Mouse (Mus musculus) cerebellum, adult 9-11 months (tissue): Measurements from ENCODE around the gene Gm45623.

ENCODE experiments used
- DNase-seq: peaks from one replicate; pipeline ENCODE4 v3.0.0; 2022

The Gm45623 gene

GRCm38 (mm10) chr13:56753192-56753951 lies at the start of gene Gm45623:
Gm45623 (minus strand) TSS chr13:56753827.
- DNase-seq: no peak

DNA sequence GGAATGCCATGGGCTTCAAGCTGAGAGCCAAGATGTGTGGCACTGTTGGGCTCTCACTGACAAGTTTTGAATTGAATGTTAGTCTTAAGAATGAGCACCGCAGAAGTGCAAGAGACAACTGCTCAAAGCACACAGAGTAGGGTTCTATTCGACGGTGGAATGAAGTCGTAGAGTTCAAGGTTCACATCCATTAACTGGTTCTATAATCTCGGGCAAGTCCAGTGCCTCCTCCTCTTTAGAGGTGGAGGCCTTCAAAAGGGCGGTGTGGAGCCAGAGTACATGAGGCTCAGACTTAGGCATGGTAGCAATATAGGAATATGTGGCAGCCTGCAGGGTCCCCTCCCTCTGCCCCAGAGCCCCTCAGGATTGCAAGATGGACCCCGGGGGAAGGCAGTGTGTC lies 43.8 kb upstream of the Gm45623 start:
- DNase-seq: no peak

DNA sequence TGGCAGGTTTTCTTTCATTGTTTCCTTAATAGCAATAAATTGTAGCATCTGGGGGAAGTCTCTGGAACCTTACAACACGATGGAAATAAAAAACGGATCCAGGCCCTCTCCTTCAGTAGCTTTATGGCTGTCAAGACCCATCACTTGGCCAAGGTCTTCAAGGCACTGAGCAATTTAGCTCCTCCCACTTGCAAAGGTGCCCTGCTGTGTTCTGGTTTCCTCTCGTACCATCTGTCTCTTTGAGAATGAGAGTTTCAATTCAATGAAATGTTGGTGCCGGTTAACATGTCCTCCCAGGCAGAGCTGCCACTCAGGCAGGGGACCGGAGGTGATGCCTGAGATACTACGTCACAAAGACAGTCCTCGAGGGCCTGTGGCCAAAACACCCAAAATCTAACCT lies 41.9 kb upstream of the Gm45623 start:
- DNase-seq: no peak

DNA sequence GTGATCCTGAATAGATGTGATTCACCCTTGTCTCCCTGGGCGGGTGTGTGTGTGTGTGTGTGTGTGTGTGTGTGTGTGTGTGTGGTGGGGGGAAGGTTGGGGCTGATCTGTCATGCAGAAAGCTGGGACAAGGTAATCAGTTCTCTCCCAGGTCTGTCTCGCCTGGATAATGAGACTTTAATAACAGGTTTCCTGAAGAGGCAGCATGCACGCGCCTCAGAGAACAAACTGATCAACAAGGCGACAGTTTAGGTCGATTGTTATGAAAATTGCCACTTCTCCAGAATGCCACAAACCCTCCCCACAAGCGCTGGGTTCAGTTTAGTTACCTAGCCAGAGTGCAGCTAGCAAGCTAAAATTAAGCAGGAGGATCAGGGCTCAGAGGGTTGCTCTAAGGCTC lies 40.8 kb upstream of the Gm45623 start:
- DNase-seq: no peak

GRCm38 (mm10) chr13:56792844-56793243 lies 39.2 kb upstream of the Gm45623 start:
- no peak for DNase-seq

DNA sequence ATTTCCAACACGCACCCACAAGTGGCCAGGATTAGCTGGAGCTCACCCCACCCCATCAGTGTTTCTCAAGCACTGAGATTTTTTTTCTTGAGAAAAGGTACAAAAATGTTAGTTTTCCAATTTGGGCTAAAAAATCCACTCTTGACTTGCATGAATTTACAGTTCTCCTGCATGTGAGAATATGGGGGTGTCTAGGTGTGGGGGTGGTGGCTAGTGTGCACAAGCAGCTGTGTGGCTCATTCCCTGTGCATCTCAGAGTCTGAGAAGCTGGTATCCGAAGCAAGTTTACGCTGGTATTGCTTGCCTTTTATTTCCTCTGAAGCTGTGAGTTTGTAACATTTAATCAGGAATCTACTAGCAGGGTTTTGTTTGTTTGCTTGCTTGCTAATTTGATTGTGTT lies 37.1 kb upstream of the Gm45623 start:
- no peak for DNase-seq

DNA sequence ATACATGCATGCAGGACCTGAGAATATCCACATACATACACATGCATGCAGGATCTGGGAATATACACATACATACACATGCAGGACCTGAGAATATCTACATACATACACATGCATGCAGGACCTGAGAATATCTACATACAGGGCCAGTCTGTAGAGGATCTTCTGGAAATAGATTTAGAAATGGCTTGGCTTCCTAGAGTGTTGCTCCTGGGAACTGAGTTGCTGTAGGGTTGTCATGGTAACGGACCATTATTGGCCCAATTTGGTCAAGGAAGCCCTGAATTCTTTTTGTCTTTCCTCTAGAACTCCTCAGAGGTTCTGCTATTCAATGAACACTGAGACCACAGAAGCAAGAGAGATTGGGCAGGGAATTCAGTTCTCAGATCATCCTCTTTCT lies 29.0 kb upstream of the Gm45623 start:
- no peak for DNase-seq

GRCm38 (mm10) chr13:56781697-56782096 lies 28.1 kb upstream of the Gm45623 start:
- no peak for DNase-seq

DNA sequence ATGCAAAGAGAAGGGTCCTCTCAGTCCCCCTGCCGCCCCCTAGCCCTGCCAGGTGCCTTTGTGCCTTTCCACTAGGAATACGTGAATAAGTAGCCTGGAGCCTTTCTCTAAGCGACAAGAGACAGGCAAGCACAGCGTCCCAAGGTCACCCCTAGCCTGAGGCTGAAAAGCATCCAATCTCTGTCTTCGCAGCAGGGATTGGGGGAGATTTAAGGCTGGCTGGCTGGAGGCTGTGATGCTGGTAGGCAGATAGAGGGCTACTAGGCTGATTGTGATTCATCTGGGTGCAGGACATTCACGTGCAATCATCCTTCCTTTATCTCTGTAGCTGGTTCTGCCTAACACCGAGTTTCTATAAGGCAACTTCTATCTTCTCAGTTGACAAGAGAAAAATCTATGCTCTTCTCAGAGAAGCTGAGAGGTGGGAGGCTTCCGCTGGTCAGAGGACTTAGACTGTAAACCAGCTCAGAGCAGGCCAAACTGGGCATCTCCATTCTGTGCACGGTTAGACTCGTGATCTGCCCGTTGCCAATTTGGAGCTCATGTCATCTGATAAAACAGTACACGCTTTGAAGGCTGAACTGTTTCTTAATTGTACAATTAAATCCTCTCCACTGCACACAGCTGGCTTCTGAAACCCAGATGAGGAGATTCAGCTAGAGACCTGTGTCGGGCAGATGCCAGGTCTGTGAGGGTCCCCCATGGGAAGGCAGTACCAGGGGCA lies 27.3 kb upstream of the Gm45623 start:
- no peak for DNase-seq

DNA sequence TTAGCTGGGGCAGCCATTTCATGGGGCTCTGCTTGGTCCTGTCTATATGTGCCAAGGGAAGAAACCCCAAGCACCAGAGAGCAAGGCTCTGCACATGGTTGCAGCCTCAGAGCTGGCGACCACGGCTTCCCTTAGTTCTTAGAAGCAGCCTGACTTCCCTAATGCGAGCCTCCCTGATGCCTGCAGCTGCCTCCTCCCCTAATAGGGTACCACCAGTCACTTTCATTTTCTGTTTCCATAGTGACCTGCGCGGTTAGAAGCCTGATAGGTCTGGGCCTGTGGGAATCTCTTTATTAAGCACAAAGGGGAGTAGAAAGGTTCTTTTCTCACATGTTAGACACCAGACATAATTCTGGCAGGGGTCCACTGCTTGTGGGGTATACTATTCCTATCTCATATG lies 20.7 kb upstream of the Gm45623 start:
- DNase-seq: no peak

DNA sequence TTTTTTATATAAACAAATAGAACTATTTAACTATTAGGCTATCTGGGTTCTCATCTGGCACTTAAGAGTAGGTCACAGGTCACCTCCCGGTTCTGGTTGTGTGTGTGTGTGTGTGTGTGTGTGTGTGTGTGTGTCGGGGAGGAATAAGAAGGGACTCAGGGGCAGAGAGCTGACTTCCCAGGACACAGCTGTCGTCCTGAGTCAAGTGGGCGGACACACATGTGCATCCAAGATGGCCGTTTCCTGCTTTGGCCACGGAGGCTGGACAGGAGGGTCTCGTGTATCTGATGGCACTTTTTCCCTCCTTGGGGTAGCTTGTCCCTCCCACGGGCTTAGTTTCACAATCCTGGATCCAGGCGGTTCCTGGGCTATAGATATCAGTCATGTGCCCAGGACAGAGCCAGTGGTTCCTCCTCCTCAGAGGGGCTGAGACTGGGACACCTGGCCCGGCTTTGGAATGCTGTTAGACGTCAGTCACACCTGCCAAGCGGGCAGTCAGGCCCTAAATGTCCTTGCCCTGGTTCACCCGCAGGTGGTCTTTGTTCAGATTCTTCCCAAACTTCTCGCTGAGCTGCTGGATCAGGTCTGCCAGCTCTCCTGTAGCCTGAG lies 19.7 kb upstream of the Gm45623 start:
- DNase-seq: no peak

DNA sequence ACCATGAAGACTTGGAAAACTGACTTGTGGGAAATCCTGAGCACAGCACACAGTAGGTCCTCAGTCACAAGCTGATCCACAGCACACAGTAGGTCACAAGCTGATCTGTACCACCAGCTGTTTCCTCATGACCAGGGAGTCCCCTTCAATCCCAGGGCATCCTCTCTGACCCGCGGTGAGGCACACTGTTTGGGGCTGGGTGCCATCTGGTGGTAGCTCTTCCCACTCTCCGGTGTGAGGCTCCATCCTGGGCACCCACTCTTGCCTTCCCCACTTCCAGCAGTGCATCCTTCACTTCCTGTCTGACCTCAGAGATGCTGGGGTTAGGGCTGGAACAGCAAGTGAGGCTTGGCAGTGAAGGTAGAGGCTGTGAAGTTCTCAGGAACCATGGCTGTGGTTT lies 19.0 kb upstream of the Gm45623 start:
- DNase-seq: no peak

GRCm38 (mm10) chr13:56770786-56771185 lies 17.2 kb upstream of the Gm45623 start:
- no peak for DNase-seq

- DNase-seq: no peak
Measured at GRCm38 (mm10) chr13:56770136-56770578, 16.5 kb upstream of the Gm45623 start.

GRCm38 (mm10) chr13:56769431-56769830 lies 15.8 kb upstream of the Gm45623 start:
- no peak for DNase-seq

- DNase-seq: no peak
Measured at GRCm38 (mm10) chr13:56766211-56766610, 12.6 kb upstream of the Gm45623 start.

DNA sequence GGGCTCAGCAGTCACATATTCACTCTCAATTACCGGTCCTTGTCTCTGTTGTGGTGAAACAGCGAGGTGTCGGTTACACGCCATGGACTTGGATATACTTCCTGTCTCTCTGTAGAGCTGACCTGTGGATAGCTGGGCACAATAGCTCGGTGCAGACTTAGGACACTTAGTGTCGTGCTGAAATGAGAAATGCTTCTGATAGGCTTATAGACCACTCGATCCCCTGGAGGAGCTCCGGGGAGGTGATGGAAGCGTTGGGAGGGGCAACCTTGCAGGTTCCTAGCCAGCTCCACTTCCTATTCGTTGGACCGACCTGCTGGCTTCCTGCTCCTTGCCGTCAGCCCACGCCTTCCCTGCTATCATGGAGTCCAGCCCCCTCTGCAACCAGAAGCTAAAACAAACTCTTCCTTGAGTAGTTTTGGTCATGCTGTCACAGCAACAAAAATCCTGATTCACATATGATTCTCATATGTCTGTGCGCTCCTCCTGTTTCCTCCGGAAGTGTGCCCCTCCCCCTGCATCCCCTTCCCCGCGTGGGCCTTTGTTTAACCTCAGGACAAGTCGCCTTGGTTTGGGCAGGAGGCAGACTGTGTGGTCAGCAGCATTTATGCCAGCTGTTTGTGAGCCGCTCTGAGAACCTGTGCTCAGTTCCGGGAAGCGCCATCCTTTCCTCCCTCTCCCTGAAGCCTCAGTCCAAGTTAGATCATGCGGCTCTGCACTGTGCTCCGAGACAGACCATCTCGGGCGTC lies 11.8 kb upstream of the Gm45623 start:
- DNase-seq: no peak

DNA sequence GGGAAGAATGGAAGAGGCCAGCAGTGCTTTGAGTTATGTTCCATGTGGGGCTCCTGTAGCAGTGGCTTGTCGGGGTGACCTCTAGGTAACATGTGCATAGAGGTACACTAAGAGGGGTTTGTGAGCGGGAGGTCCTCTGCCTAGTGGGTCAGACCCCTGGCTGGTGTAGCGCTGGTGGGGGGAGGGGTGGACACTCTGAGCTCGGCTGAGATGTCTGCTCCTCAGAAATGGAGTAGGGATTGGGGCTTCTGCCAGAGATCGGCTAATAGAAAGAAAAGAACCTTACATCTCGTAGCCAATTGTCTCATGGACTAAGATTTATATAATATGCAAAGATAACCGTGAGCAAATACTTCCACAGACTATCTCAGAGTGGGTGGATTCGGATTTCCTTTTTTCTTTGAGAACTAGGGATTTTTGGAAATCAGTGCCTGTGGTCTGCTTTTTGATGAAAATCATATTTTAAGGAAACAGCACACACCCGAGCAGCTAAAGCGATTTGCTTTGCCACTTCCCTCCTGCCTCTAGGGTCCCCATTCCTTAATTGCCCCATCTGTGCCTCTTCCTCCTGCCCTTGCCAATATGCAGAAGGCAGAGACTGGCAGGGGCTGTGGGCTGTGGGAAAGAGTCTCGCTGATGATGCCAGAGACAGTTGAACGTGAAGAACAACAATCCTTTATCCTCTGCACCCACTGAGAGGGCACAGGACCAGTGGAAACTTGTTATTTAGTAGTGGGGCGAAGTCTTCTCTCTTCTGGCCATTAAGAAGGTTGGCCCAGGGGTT lies 9.0 kb upstream of the Gm45623 start:
- DNase-seq: no peak

GRCm38 (mm10) chr13:56758492-56758891 lies 4.9 kb upstream of the Gm45623 start:
- DNase-seq: peak; percentile 64

GRCm38 (mm10) chr13:56757201-56757600 lies 3.6 kb upstream of the Gm45623 start:
- no peak for DNase-seq

GRCm38 (mm10) chr13:56755871-56756270 lies 2.2 kb upstream of the Gm45623 start:
- DNase-seq: no peak

DNA sequence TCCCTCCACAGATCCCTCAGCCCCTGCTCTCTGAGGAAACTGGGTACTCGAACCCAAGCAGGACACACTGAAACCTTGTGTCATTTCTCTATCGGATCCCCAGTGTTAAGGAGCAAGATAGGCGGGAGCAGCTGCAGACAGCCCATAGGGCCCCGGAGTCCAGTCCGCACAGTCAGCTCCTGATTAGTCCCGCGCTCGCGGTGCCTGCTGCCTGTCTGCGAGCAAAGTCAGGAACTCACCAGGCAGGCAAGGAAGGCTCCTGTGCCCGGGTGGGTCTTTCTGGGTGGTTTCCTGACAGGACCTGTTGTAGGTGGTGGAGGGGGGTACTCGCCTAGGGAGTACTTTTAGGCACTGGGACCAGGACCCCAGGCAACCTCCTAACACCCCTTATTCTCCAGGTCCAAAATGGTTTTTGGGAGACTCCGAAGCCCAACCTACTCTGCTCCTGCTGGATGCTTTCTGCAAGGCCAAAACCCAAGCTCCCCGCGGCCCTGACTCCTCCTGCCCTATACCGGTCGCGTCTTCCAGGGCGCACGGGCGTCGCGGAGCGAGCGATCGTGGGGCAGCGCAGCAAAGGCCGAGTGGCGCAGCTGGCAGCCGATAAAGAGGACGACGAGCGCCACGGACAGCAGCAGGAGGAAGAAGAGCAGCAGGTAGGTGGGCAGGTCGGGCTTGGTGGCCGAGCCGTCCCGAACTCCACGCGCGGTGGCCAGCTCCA lies 994 bp downstream of the Gm45623 start:
- DNase-seq: no peak
